Mouse (Mus musculus) liver (tissue): ENCODE results near the gene Tln2.

Experiments used
- DNase-seq: peaks from one replicate; pipeline ENCODE4 v3.0.0-alpha.2; 2020; ENCODE audit warnings: mixed read lengths

Gene Tln2

GRCm38 (mm10) chr9:67545794-67546193 lies 13.7 kb downstream of the Tln2 start:
- DNase-seq = no peak

- DNase-seq = no peak
These were observed 14.7 kb downstream of the Tln2 start for GRCm38 (mm10) chr9:67544783-67545182.

GRCm38 (mm10) chr9:67541948-67542347 lies 17.6 kb downstream of the Tln2 start:
- DNase-seq = no peak

- no peak for DNase-seq
These were observed 19.5 kb downstream of the Tln2 start for GRCm38 (mm10) chr9:67539776-67540706.

- no peak for DNase-seq
These were observed 25.1 kb downstream of the Tln2 start for GRCm38 (mm10) chr9:67534420-67534819.

- DNase-seq = no peak
These were observed 26.2 kb downstream of the Tln2 start for GRCm38 (mm10) chr9:67533260-67533659.

GRCm38 (mm10) chr9:67532631-67533030 lies 26.9 kb downstream of the Tln2 start:
- DNase-seq = no peak

- DNase-seq = no peak
These were observed 29.9 kb downstream of the Tln2 start for GRCm38 (mm10) chr9:67529600-67529999.

- no peak for DNase-seq
These were observed 31.8 kb downstream of the Tln2 start for GRCm38 (mm10) chr9:67527726-67528125.

GRCm38 (mm10) chr9:67521736-67522135 lies 37.8 kb downstream of the Tln2 start:
- DNase-seq = no peak

GRCm38 (mm10) chr9:67509510-67509909 lies 50.0 kb downstream of the Tln2 start:
- no peak for DNase-seq

- DNase-seq = no peak
These were observed 54.7 kb downstream of the Tln2 start for GRCm38 (mm10) chr9:67504669-67505260.

GRCm38 (mm10) chr9:67501801-67502200 lies 57.7 kb downstream of the Tln2 start:
- DNase-seq = no peak

GRCm38 (mm10) chr9:67496368-67496767 lies 63.1 kb downstream of the Tln2 start:
- no peak for DNase-seq

GRCm38 (mm10) chr9:67495350-67495749 lies 64.2 kb downstream of the Tln2 start:
- no peak for DNase-seq

GRCm38 (mm10) chr9:67493876-67494552 lies 65.5 kb downstream of the Tln2 start:
- no peak for DNase-seq

- DNase-seq = no peak
These were observed 70.1 kb downstream of the Tln2 start for GRCm38 (mm10) chr9:67489370-67489769.

GRCm38 (mm10) chr9:67486621-67487020 lies 72.9 kb downstream of the Tln2 start:
- no peak for DNase-seq

GRCm38 (mm10) chr9:67485169-67486072 lies 74.1 kb downstream of the Tln2 start:
- DNase-seq = no peak

- no peak for DNase-seq
These were observed 77.2 kb downstream of the Tln2 start for GRCm38 (mm10) chr9:67482277-67482676.

GRCm38 (mm10) chr9:67481851-67482250 lies 77.7 kb downstream of the Tln2 start:
- DNase-seq = no peak

GRCm38 (mm10) chr9:67477445-67477844 lies 82.1 kb downstream of the Tln2 start:
- DNase-seq = no peak

- no peak for DNase-seq
These were observed 83.3 kb downstream of the Tln2 start for GRCm38 (mm10) chr9:67476184-67476583.
